7 mouse cellular contexts compared by ENCODE assay signal in the genomic region with DNA sequence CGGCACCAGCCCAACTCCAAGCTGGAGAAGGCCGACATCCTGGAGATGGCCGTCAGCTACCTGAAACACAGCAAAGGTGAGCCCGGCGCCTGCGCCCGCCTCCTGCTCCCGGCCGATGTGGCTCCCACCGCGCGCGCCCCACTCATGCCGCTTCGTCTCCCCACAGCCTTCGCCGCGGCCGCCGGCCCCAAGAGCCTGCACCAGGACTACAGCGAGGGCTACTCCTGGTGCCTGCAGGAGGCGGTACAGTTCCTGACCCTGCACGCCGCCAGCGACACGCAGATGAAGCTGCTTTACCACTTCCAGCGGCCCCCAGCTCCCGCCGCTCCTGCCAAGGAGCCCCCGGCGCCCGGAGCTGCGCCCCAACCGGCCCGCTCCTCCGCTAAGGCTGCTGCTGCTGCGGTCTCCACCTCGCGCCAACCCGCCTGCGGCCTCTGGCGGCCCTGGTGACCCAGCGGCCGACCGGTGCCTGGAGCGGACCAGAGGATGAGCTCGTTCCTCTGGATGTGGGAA. TPM values are rescaled to one million over a fixed set of nuclear protein-coding genes. Genes with fewer than 3 reads are reported as not detected.
DNase-seq lines count a peak whose midpoint lies in the region; ATAC-seq and TF ChIP-seq lines count a peak whose summit lies in the region.

No protein-coding gene starts in this region.

- H3K4me3 ChIP-seq in testis, adult 2 months (ENCODE audit: control insufficient read depth, low read depth, low read length), result peak overlapping the region; percentile 74
- H3K4me3 ChIP-seq in heart, embryonic 15.5 days, result peak overlapping the region; percentile 49
- peak overlapping the region; percentile 46 for H3K4me3 ChIP-seq in limb, embryonic 12.5 days (replicated peaks)

- H3K27ac ChIP-seq in testis, adult 2 months (ENCODE audit: control insufficient read depth, insufficient read depth, low read depth, low read length), result no peak overlapping the region
- H3K27ac ChIP-seq in heart, embryonic 15.5 days, result no peak overlapping the region
- no peak overlapping the region for H3K27ac ChIP-seq in limb, embryonic 12.5 days

- TF ChIP-seq CTCF in testis, adult 2 months (IDR thresholded peaks at IDR 0.05; ENCODE audit: control insufficient read depth, insufficient read depth, insufficient replicate concordance, low read depth, low read length), result no peak

- under 1% methylated on average over 46 of the region's 47 CpGs for WGBS in heart, embryonic 15.5 days
- under 1% methylated on average over 47 of the region's 47 CpGs for WGBS in limb, embryonic 12.5 days

- H3K36me3 ChIP-seq in testis, adult 2 months (ENCODE audit: control insufficient read depth, insufficient read depth, low read length), result no peaks in the 10 kb centered on the region
- peaks cover 1% of the 10 kb centered on the region; the same call in 1 of the 2 replicates for H3K36me3 ChIP-seq in heart, embryonic 15.5 days
- H3K36me3 ChIP-seq in limb, embryonic 12.5 days, result peaks cover 6% of the 10 kb centered on the region

- 0 out of 2 replicates have a peak, but pooled peaks cover 2% of the 10 kb centered on the region for H3K27me3 ChIP-seq in testis, adult 2 months (ENCODE audit: control insufficient read depth, insufficient read depth, low read length)
- peaks cover 70% of the 10 kb centered on the region for H3K27me3 ChIP-seq in heart, embryonic 15.5 days
- H3K27me3 ChIP-seq in limb, embryonic 12.5 days, result peaks cover 72% of the 10 kb centered on the region

- no peak for TF ChIP-seq POLR2A in testis, adult 2 months (IDR thresholded peaks at IDR 0.05; ENCODE audit: control insufficient read depth, low read depth, low read length)

- ATAC-seq in heart, embryonic 15.5 days (replicated peaks; ENCODE audit: insufficient number of reproducible peaks, insufficient read depth, low FRiP score, low read depth), result no peak
- ATAC-seq in limb, embryonic 12.5 days (ENCODE audit: insufficient number of reproducible peaks, insufficient read depth, low FRiP score, low TSS enrichment, low read depth), result no peak

- peak overlapping the region; percentile 48 for H3K9ac ChIP-seq in heart, embryonic 15.5 days
- H3K9ac ChIP-seq in limb, embryonic 12.5 days (replicated peaks), result peak overlapping the region; percentile 53

- peaks cover 41% of the 10 kb centered on the region for H3K4me1 ChIP-seq in testis, adult 2 months (ENCODE audit: control insufficient read depth, insufficient read depth, low read length)
- H3K4me1 ChIP-seq in heart, embryonic 15.5 days (replicated peaks), result peaks cover 56% of the 10 kb centered on the region
- H3K4me1 ChIP-seq in limb, embryonic 12.5 days (replicated peaks), result peaks cover 79% of the 10 kb centered on the region

- peak overlapping the region; percentile 91 for H3K4me2 ChIP-seq in heart, embryonic 15.5 days
- peak overlapping the region; percentile 89 for H3K4me2 ChIP-seq in limb, embryonic 12.5 days

- DNase-seq in testis, postnatal 14 days (ENCODE audit: low spot score), result no peak
- DNase-seq in cerebellum, postnatal 25 days, result peak; percentile 65 to 68
- peak; percentile 61 for DNase-seq in naive thymus-derived CD4-positive, alpha-beta T cell, adult 2 months (ENCODE audit: low read depth)
- DNase-seq in thymus, postnatal 4 days, result peak; percentile 77

- H3K9me3 ChIP-seq in heart, embryonic 15.5 days (replicated peaks), result no peaks in the 10 kb centered on the region
- no peaks in the 10 kb centered on the region for H3K9me3 ChIP-seq in limb, embryonic 12.5 days

RNA-seq across cellular contexts. Expression of a gene that starts 0.6 kb away (rescaled TPM):
- 0.57 and 0.65 TPM in 2 replicates for polyA plus RNA-seq in testis, adult 2 months (2012; rRNA removed)
- polyA plus RNA-seq in heart, embryonic 15.5 days (2015; fragmentation: Nextera tagmentation; extraction: Ambion mirVana), result 0.49 and 0.77 TPM in 2 replicates
- polyA plus RNA-seq in limb, embryonic 12.5 days (2016; fragmentation: Nextera tagmentation; extraction: Ambion mirVana), result 0.54 and 1.1 TPM in 2 replicates

RNA-seq across cellular contexts. Expression of a gene that starts 2.6 kb away (rescaled TPM):
- polyA plus RNA-seq in testis, adult 2 months (2012; rRNA removed), result 16.7 TPM in 2 replicates
- polyA plus RNA-seq in heart, embryonic 15.5 days (2015; fragmentation: Nextera tagmentation; extraction: Ambion mirVana), result 36.6 and 44.5 TPM in 2 replicates
- 56.3 and 60.5 TPM in 2 replicates for polyA plus RNA-seq in limb, embryonic 12.5 days (2016; fragmentation: Nextera tagmentation; extraction: Ambion mirVana)

RNA-seq across cellular contexts. Expression of a gene that starts 32.9 kb away (rescaled TPM):
- 0.70 and 1.0 TPM in 2 replicates for polyA plus RNA-seq in testis, adult 2 months (2012; rRNA removed)
- 0.57 and 1.2 TPM in 2 replicates for polyA plus RNA-seq in heart, embryonic 15.5 days (2015; fragmentation: Nextera tagmentation; extraction: Ambion mirVana)
- 1.0 and 1.4 TPM in 2 replicates for polyA plus RNA-seq in limb, embryonic 12.5 days (2016; fragmentation: Nextera tagmentation; extraction: Ambion mirVana)
